Mouse (Mus musculus) testis, adult 2 months (tissue): ENCODE data around the gene Gnl2. TPM values are rescaled to one million over a fixed set of nuclear protein-coding genes. Genes with fewer than 3 reads are reported as not detected.

Source experiments
- H3K27ac ChIP-seq: fragments of 200-500 bp; 2 replicates; pipeline ENCODE4 v1.5.1; 2012; ENCODE audit warnings: low read depth, low read length; ENCODE audit not compliant: control insufficient read depth, insufficient read depth
- H3K27me3 ChIP-seq: fragments of 200-500 bp; 2 replicates; pipeline ENCODE4 v1.6.1; 2012; ENCODE audit warnings: mild to moderate bottlenecking, low read length, moderate library complexity; ENCODE audit not compliant: control insufficient read depth, insufficient read depth
- H3K36me3 ChIP-seq: fragments of 200-500 bp; 2 replicates; pipeline ENCODE4 v1.6.1; 2012; ENCODE audit warnings: mild to moderate bottlenecking, low read length; ENCODE audit not compliant: control insufficient read depth, insufficient read depth
- H3K4me1 ChIP-seq: fragments of 200-500 bp; 2 replicates; pipeline ENCODE4 v1.6.1; 2012; ENCODE audit warnings: low read length; ENCODE audit not compliant: control insufficient read depth, insufficient read depth
- H3K4me3 ChIP-seq: fragments of 200-500 bp; 2 replicates; pipeline ENCODE4 v1.5.1; 2012; ENCODE audit warnings: low read depth, mild to moderate bottlenecking, low read length, moderate library complexity, mixed read lengths; ENCODE audit not compliant: control insufficient read depth
- CTCF ChIP-seq: fragments of 200-500 bp; IDR thresholded peaks from 2 replicates; pipeline ENCODE4 v1.5.1; 2012; ENCODE audit warnings: low read depth, mild to moderate bottlenecking, inconsistent platforms, low read length, moderate library complexity; ENCODE audit not compliant: control insufficient read depth, insufficient read depth, insufficient replicate concordance
- POLR2A ChIP-seq: fragments of 200-500 bp; IDR thresholded peaks from 2 replicates; pipeline ENCODE4 v1.6.1; 2012; ENCODE audit warnings: low read depth, mild to moderate bottlenecking, inconsistent platforms, low read length, moderate library complexity; ENCODE audit not compliant: control insufficient read depth
- polyA plus RNA-seq: library from polyadenylated mRNA; depleted of rRNA; stranded (reverse); fragments of >200 nt; gene quantifications from 2 replicates; pipeline ENCODE4 v1.2.3, GENCODE M21; 2012

The Gnl2 gene
- polyA plus RNA-seq, 1 experiment, result 24.5 TPM

DNA sequence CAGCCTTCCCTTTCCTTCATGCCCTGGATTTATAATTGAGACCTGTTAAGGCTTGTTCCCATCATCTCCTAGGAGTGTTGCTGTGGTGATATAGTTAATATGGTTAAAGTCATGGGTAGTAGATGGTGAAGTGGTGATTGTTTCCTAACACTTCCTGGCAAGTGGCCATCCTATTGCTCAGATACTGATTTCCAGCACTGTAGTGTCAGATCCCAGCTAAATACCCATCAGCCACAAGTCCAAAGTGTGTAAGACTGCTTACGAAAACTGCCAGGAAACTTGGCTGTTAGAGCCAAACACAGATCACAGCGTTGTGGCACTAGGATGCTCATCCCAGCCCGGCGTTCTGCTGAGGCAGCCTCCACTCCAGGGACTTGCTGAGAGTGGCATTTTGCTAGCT, 18.0 kb downstream of the Gnl2 start:
- H3K27ac ChIP-seq, result no peak overlapping the region
- TF ChIP-seq CTCF (no peak), POLR2A (no peak)
- H3K4me1 ChIP-seq, result no peaks in the 10 kb centered on the region; the same call in 1 of the 2 replicates
- H3K27me3 ChIP-seq, result no peaks in the 10 kb centered on the region
- no peaks in the 10 kb centered on the region for H3K36me3 ChIP-seq
- no peak overlapping the region for H3K4me3 ChIP-seq

DNA sequence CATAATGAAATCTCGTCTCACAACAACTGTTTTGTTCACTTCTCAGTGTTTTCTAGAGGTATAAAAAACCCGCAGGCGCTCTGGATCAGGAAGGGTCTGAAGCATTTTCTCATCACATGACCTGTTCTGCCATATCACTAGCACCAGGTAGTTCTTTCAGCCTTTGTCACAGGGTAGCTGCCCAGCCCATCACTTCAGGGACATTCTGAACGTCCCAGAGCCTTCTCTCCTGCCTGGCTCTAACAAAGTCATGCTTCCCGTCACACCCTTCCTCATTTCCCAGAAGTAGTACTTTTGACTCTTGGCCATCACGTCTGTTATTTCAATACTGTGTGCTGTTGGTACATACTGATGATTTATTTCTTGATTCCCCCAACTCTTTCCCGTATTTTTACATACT, 28.1 kb downstream of the Gnl2 start:
- Histone ChIP-seq H3K36me3 (peaks cover 7% of the 10 kb centered on the region), H3K27ac (no peak overlapping the region), H3K4me1 (no peaks in the 10 kb centered on the region), H3K27me3 (no peaks in the 10 kb centered on the region), H3K4me3 (no peak overlapping the region)
- TF ChIP-seq POLR2A, result no peak
- TF ChIP-seq CTCF, result no peak

DNA sequence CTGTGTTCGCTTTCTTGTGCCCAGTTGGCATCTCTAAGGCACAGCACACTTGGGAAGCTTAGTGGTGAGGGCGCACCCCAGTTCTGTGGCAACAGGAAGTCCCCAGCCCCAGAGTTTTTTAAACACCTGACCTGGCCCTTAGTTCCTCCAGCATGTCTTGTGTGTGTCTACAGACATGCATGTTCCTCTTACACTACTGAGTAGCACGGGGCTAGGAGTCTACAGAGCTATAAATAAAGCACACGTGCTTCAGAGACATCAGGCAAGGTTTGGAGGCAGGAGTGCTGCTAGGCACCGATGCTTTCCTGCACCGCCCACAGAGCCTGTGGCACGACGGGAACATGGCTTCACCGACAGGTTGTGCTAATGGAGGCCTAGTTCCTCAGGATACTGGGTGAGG, 39.0 kb downstream of the Gnl2 start:
- TF ChIP-seq CTCF (no peak), POLR2A (no peak)
- Histone ChIP-seq H3K36me3 (peaks cover 5% of the 10 kb centered on the region), H3K27ac (no peak overlapping the region), H3K4me3 (no peak overlapping the region), H3K4me1 (no peaks in the 10 kb centered on the region), H3K27me3 (no peaks in the 10 kb centered on the region)

DNA sequence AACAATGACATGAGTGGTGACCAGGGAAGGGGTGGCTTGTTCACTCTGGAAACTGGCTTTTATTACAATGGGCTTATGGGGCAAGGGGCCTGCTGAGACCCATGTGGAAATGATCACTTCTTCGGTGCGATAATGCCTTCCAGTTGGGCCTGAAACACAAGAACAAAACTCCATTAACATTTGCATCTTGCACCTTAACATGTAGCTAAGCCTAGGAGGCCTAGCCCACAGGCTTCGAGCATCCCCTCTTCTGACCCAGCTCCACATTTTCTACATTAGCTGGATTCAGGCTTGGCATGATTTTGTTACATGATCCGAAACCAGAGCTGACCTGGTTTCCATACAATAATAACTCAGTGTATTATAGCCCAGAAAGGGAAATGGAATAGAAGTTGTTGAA, 40.1 kb downstream of the Gnl2 start:
- H3K27me3 ChIP-seq, result no peaks in the 10 kb centered on the region
- H3K27ac ChIP-seq, result no peak overlapping the region
- H3K4me1 ChIP-seq, result no peaks in the 10 kb centered on the region
- peaks cover 5% of the 10 kb centered on the region for H3K36me3 ChIP-seq
- no peak overlapping the region for H3K4me3 ChIP-seq
- TF ChIP-seq CTCF, result no peak
- TF ChIP-seq POLR2A, result no peak

DNA sequence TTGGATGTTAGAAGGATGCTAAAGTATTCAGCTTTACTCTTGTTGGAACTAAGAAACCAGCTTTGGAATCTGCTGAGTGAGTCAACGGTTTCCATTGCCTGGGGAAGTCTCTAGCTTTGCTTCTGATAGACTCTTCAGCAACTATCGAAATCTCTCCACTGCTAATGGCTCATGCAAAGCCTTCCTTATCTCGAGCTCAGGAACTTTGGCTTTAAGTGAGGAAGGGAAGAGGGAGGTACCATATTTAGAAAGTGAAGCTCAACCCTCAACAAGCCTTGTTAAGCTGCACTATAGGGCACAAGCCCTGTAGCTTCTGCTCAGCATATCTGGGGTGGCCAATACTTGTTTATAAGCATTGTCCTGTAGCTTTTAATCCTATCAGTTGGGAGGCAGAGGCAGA, 40.9 kb downstream of the Gnl2 start:
- Histone ChIP-seq H3K4me1 (no peaks in the 10 kb centered on the region), H3K4me3 (no peak overlapping the region), H3K27ac (no peak overlapping the region), H3K36me3 (peaks cover 4% of the 10 kb centered on the region), H3K27me3 (no peaks in the 10 kb centered on the region)
- TF ChIP-seq CTCF, result no peak
- no peak for TF ChIP-seq POLR2A

DNA sequence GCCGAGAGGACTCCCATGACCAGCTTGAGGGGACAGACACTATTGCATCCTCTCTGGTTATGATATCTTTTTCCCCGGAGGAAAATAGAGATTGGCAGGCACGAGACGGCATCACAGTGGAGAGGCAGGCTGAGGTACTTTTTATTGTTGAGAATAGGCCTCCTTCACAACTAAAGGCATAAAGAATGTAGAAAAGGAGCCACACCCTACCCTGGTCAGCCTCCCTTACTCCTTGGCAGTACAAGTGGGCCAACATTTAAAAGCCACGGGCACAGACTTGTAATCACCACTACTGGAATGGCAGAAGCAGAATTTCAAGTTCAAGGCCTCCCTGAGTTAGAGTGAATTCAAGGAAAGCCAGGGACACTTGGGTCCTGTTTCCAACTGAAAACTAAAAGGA, 41.6 kb downstream of the Gnl2 start:
- Histone ChIP-seq H3K4me1 (no peaks in the 10 kb centered on the region), H3K4me3 (no peak overlapping the region), H3K36me3 (peaks cover 2% of the 10 kb centered on the region; the same call in 1 of the 2 replicates), H3K27me3 (no peaks in the 10 kb centered on the region), H3K27ac (no peak overlapping the region)
- TF ChIP-seq POLR2A (no peak), CTCF (no peak)

DNA sequence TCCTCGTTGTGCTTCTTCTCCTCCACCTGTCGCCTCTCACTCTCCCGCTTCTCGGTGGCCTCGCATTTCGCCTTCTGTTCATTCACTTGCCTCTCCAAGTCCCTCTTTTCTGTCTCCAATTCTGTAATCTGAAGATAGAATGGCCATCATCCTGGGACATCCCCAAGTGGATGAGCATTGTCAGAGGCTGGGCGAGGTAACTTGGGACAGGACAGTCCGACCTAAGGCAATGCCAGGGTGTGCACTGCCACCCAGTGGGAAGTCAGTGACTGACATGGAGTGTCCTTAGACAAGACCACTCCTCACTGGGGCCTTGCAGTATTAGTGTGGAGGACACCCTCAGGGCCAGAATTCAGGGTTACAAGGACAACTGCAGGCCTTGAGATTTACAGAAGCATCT, 42.6 kb downstream of the Gnl2 start:
- Histone ChIP-seq H3K4me3 (no peak overlapping the region), H3K27me3 (no peaks in the 10 kb centered on the region), H3K27ac (no peak overlapping the region), H3K4me1 (no peaks in the 10 kb centered on the region), H3K36me3 (peaks cover 2% of the 10 kb centered on the region; the same call in 1 of the 2 replicates)
- TF ChIP-seq CTCF (peak; percentile 77; the same call in 1 of the 2 replicates), POLR2A (no peak)

DNA sequence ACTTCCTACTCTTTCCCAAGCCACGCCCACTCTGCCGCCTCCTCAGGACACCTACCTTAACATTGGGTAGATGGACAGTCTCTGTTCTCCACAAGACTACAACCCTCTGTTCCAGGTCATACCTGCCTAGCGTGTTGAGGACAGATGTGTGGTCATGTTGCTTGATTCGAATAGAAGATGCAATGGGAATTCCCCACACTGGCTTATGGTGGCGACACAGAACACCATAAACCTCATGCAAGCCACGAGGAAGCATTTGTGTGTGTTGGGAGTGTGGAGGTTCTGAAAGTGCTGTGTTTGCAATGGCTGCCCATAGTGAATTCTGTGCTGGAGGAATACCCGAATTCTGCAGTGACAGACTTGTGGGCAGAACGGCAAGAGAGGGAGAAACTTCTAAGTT, 47.4 kb downstream of the Gnl2 start:
- Histone ChIP-seq H3K27me3 (no peaks in the 10 kb centered on the region), H3K4me3 (no peak overlapping the region), H3K27ac (no peak overlapping the region), H3K4me1 (peaks cover 5% of the 10 kb centered on the region), H3K36me3 (no peaks in the 10 kb centered on the region)
- no peak for TF ChIP-seq POLR2A
- no peak for TF ChIP-seq CTCF
